Mouse (Mus musculus) forebrain, embryonic 16.5 days (tissue): Measurements from ENCODE around the gene Fads1. TPM values are rescaled to one million over a fixed set of nuclear protein-coding genes. Genes with fewer than 3 reads are reported as not detected.

Experiments
- ATAC-seq: fragments of 200-750 bp; cut with Nextera tagmentation; 2 replicates; pipeline ENCODE4 v1.8.0; 2017; ENCODE audit warnings: mild to moderate bottlenecking, moderate library complexity
- H3K27ac ChIP-seq: fragments of 300-500 bp; sonication (generic); 2 replicates; pipeline ENCODE4 v1.5.1; 2014; ENCODE audit warnings: low read length, control low read depth
- H3K27me3 ChIP-seq: fragments of 300-500 bp; sonication (generic); replicated peaks from 2 replicates; pipeline ENCODE4 v1.6.1; 2014; ENCODE audit warnings: low read length; ENCODE audit not compliant: control insufficient read depth, insufficient read depth
- H3K36me3 ChIP-seq: fragments of 300-500 bp; sonication (generic); 2 replicates; pipeline ENCODE4 v1.6.1; 2014; ENCODE audit not compliant: control insufficient read depth, insufficient read depth
- H3K4me1 ChIP-seq: fragments of 300-500 bp; sonication (generic); replicated peaks from 2 replicates; pipeline ENCODE4 v1.6.1; 2014; ENCODE audit warnings: low read length; ENCODE audit not compliant: control insufficient read depth, insufficient read depth
- H3K4me2 ChIP-seq: fragments of 300-500 bp; sonication (generic); 2 replicates; pipeline ENCODE4 v1.6.1; 2014; ENCODE audit warnings: mild to moderate bottlenecking, low read length, control low read depth
- H3K4me3 ChIP-seq: fragments of 300-500 bp; sonication (generic); replicated peaks from 2 replicates; pipeline ENCODE4 v1.5.1; 2014; ENCODE audit warnings: mild to moderate bottlenecking, low read length, control low read depth
- H3K9ac ChIP-seq: fragments of 300-500 bp; sonication (generic); replicated peaks from 2 replicates; pipeline ENCODE4 v1.6.1; 2014; ENCODE audit warnings: low read depth, low read length, control low read depth
- H3K9me3 ChIP-seq: fragments of 300-500 bp; sonication (generic); 2 replicates; pipeline ENCODE4 v1.6.1; 2016; ENCODE audit warnings: low read length; ENCODE audit not compliant: control insufficient read depth
- WGBS: fragments of 180-500 bp; shearing (Covaris S2); extraction: QIAGEN DNeasy Blood & Tissue Kit; methylation state at CpG from one replicate; pipeline ENCODE4 v1.1.7; 2014; 5-methylcytosine and 5-hydroxymethylcytosine counted together
- polyA plus RNA-seq: library from polyadenylated mRNA; unstranded; fragments of >200 nt; fragmentation: Nextera tagmentation; extraction: Ambion mirVana; gene quantifications from 2 replicates; pipeline ENCODE4 v1.2.1, GENCODE M21; 2015

Fads1 gene
- polyA plus RNA-seq, 1 experiment from 2014 or later = 179 TPM

DNA sequence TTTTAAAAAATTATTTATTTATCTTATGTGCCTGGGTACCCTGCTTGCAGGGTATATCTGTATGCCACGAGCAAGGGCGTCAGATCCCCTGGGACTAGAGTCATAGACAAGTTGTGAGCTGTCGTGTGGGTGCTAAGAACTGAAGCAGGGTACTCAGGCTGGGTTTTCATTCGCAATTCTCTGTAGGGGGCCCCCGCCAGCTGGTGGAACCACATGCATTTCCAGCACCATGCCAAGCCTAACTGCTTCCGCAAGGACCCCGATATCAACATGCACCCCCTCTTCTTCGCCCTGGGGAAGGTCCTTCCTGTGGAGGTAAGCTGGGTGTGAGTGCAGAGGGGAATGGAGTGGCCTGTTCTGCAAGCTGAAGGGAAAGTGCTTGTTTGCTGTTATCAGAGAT, 3.9 kb downstream of the Fads1 start:
- no peak overlapping the region for H3K9ac ChIP-seq
- H3K4me1 ChIP-seq = peaks cover 52% of the 10 kb centered on the region
- H3K4me3 ChIP-seq = no peak overlapping the region
- H3K27me3 ChIP-seq = no peaks in the 10 kb centered on the region
- H3K9me3 ChIP-seq = no peaks in the 10 kb centered on the region
- peaks cover 25% of the 10 kb centered on the region for H3K36me3 ChIP-seq
- no peak overlapping the region for H3K4me2 ChIP-seq
- H3K27ac ChIP-seq = no peak overlapping the region
- ATAC-seq = no peak
- WGBS = 95% methylated on average over 8 of the region's 8 CpGs

- peak; percentile 78 for ATAC-seq
- peak overlapping the region; percentile 70 for H3K27ac ChIP-seq
Observed at GRCm38 (mm10) chr19:10188281-10188811, 5.7 kb downstream of the Fads1 start.

DNA sequence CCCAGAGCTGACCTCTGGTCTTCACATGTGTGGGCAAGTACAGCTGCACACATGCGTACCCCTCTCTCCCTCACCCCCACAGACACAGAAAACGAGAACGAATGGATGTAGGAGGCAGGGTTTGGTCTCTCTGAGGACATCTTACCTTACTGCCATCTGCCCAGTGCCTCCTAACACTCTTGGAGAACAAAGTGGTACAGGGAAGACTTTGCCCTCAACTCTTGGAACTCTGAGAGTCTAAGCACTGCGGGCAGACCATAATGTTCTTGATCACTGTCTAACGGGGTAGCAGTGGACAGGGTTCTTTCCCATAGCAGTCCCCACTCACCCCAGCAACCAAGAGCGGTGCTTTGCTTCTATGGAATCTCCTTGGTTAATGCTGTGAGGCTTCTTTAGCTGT, 6.3 kb downstream of the Fads1 start:
- H3K9ac ChIP-seq = no peak overlapping the region
- peaks cover 47% of the 10 kb centered on the region for H3K4me1 ChIP-seq
- H3K4me3 ChIP-seq = no peak overlapping the region
- 90% methylated on average over 6 of the region's 6 CpGs for WGBS
- H3K9me3 ChIP-seq = no peaks in the 10 kb centered on the region
- peaks cover 33% of the 10 kb centered on the region for H3K36me3 ChIP-seq
- no peak for ATAC-seq
- H3K27me3 ChIP-seq = no peaks in the 10 kb centered on the region
- H3K4me2 ChIP-seq = no peak overlapping the region
- peak overlapping the region; percentile 70 for H3K27ac ChIP-seq

More at GRCm38 (mm10) chr19:10188281-10188811, 5.7 kb downstream of the Fads1 start:
- Histone ChIP-seq H3K9me3 (no peaks in the 10 kb centered on the region), H3K4me2 (no peak overlapping the region), H3K4me1 (peaks cover 49% of the 10 kb centered on the region), H3K27me3 (no peaks in the 10 kb centered on the region), H3K4me3 (no peak overlapping the region), H3K36me3 (peaks cover 31% of the 10 kb centered on the region), H3K9ac (no peak overlapping the region)
- WGBS = 31% methylated on average over 10 of the region's 10 CpGs

DNA sequence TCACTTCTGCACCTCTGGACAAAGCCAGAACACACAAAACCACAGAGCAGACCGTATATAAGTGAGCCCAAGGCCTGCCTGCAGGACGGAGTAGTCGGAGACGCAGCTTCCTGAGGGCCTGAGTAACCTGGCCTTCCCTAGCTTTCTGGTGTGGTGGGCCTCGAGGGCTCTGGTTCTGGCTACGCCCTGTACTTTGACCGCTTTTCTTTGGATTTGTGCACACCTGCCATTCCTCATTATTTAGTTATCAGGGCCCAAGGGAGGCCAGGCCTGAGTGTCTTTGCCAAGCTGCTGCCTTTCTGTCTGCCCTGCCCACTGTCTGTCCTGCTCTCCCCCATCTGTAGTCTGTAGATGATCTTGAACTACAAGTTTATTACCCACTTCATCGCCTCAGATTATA, 7.3 kb downstream of the Fads1 start:
- 96% methylated on average over 8 of the region's 8 CpGs for WGBS
- ATAC-seq = no peak

DNA sequence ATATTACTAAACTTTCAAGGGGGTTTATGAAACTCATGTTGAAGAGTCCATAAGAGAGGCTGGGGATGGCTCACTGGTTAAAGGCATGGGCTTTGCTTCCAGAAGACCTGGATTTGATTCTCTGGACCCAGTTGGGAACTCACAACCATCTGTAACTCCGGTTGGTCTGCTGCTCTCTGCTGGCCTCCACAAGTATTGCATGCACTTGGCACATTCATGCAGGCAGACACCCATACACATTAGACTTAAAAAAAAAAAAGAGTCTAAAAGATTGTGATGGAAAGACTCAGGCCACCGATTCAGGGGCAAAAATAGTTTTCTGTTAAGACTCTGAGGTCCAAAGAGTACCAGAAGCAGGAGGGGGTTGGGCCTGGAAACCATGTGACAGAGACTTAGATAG, 8.1 kb downstream of the Fads1 start:
- 41% methylated on average over 2 of the region's 2 CpGs for WGBS
- no peak for ATAC-seq

More for the DNA sequence above, 7.3 kb downstream of the Fads1 start:
- Histone ChIP-seq H3K4me2 (no peak overlapping the region), H3K27me3 (no peaks in the 10 kb centered on the region), H3K27ac (no peak overlapping the region), H3K4me1 (peaks cover 38% of the 10 kb centered on the region), H3K36me3 (peaks cover 42% of the 10 kb centered on the region), H3K9me3 (no peaks in the 10 kb centered on the region), H3K9ac (no peak overlapping the region), H3K4me3 (no peak overlapping the region)

GRCm38 (mm10) chr19:10191326-10191725, 8.6 kb downstream of the Fads1 start:
- Histone ChIP-seq H3K9ac (no peak overlapping the region), H3K27me3 (no peaks in the 10 kb centered on the region), H3K4me3 (no peak overlapping the region), H3K9me3 (no peaks in the 10 kb centered on the region), H3K4me2 (no peak overlapping the region), H3K36me3 (peaks cover 40% of the 10 kb centered on the region), H3K4me1 (peaks cover 25% of the 10 kb centered on the region), H3K27ac (no peak overlapping the region)
- WGBS = 91% methylated on average over 7 of the region's 7 CpGs
- ATAC-seq = no peak

More for the DNA sequence above, 8.1 kb downstream of the Fads1 start:
- Histone ChIP-seq H3K36me3 (peaks cover 39% of the 10 kb centered on the region), H3K4me3 (no peak overlapping the region), H3K27me3 (no peaks in the 10 kb centered on the region), H3K4me1 (peaks cover 31% of the 10 kb centered on the region), H3K9me3 (no peaks in the 10 kb centered on the region), H3K9ac (no peak overlapping the region), H3K4me2 (no peak overlapping the region), H3K27ac (no peak overlapping the region)

DNA sequence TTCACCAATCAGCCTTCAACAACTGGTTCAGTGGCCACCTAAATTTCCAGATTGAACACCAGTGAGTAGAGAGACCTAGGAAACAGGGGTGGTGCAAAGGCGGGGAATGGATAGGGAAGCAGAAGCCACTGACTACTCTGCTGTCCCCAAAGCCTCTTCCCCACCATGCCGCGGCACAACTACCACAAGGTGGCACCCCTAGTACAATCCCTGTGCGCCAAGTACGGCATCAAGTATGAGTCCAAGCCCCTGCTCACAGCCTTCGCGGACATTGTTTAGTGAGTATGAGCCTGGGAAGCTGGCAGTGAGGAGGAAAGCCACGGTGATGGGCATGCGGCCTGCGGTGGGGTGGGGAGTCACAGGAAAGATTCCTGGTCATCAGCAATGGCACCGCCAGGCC, 11.6 kb downstream of the Fads1 start:
- Histone ChIP-seq H3K4me3 (no peak overlapping the region), H3K9ac (no peak overlapping the region), H3K36me3 (peaks cover 31% of the 10 kb centered on the region), H3K4me1 (no peaks in the 10 kb centered on the region), H3K27me3 (no peaks in the 10 kb centered on the region), H3K4me2 (no peak overlapping the region), H3K9me3 (no peaks in the 10 kb centered on the region), H3K27ac (no peak overlapping the region)
- 85% methylated on average over 11 of the region's 11 CpGs for WGBS
- no peak for ATAC-seq

DNA sequence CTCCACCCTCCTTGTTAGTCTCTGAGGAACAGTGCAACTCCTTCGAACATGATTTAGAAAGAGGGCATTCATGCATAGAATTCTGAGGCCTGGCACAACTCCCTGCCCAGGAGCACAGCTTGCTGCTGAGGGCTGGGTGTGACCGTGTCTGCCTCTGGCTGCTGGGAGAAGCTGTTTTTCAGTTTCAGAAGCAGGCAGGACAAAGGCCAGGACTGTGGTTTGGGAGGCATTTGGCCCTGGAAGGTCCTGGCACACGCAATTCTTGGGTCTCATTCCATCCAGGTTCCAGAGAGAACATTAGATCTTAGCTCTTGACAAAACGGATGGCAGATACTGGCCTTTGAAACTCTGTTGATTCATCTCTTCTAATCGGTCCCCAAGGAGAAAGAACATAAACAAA, 12.6 kb downstream of the Fads1 start:
- H3K4me3 ChIP-seq = no peak overlapping the region
- no peak overlapping the region for H3K4me2 ChIP-seq
- ATAC-seq = no peak
- no peaks in the 10 kb centered on the region for H3K27me3 ChIP-seq
- H3K36me3 ChIP-seq = peaks cover 30% of the 10 kb centered on the region
- H3K9me3 ChIP-seq = no peaks in the 10 kb centered on the region
- H3K4me1 ChIP-seq = no peaks in the 10 kb centered on the region
- 67% methylated on average over 5 of the region's 5 CpGs for WGBS
- H3K27ac ChIP-seq = no peak overlapping the region
- H3K9ac ChIP-seq = no peak overlapping the region

DNA sequence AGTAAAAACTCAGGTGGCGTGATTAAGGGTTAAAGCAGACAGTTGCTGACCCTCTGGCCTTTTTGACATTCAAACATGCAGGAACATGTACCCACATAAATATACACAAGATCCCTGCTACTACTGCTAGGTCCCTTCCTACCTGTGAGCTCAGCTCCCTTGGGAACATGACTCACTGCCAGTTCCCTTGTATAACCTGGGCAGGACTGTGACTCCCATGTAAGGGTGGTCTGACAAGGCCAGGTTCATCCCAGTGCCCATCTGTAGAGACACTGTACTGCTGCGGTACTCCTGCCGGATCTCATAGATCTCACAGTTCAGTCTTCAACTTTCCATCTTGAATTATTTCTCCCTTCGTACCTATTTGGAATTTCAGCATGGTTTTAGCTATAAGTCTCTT, 14.4 kb downstream of the Fads1 start:
- Histone ChIP-seq H3K9ac (no peak overlapping the region), H3K4me2 (no peak overlapping the region), H3K27ac (no peak overlapping the region), H3K27me3 (no peaks in the 10 kb centered on the region), H3K9me3 (no peaks in the 10 kb centered on the region), H3K4me3 (no peak overlapping the region), H3K36me3 (peaks cover 30% of the 10 kb centered on the region), H3K4me1 (no peaks in the 10 kb centered on the region)
- WGBS = 93% methylated on average over 4 of the region's 4 CpGs
- ATAC-seq = no peak

DNA sequence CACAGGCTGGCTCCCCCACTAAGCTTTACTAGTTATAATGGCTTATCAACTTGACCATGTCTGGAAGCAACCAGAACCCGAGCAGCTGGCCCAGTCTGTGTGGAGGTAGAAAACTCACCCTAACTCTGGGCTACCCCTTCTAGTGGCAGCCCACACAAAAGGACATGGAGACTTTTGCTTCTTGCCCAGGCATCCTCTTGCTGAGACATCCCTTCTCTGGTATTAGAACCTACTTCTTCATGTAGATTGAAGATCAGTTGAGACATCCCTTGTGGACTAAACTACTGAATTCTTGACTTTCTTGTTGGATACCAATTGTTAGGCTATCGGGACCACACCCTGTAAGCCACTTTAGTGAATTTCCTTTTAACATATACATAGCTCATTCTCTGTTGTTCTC, 15.6 kb downstream of the Fads1 start:
- ATAC-seq = no peak
- H3K9me3 ChIP-seq = no peaks in the 10 kb centered on the region
- peaks cover 24% of the 10 kb centered on the region for H3K36me3 ChIP-seq
- peaks cover 8% of the 10 kb centered on the region for H3K4me1 ChIP-seq
- H3K4me2 ChIP-seq = no peak overlapping the region
- no peak overlapping the region for H3K9ac ChIP-seq
- WGBS = 70% methylated on average over 2 of the region's 2 CpGs
- no peak overlapping the region for H3K27ac ChIP-seq
- H3K27me3 ChIP-seq = no peaks in the 10 kb centered on the region
- H3K4me3 ChIP-seq = no peak overlapping the region
